Comparison of ENCODE assay signal across 8 mouse cellular contexts in the genomic region with DNA sequence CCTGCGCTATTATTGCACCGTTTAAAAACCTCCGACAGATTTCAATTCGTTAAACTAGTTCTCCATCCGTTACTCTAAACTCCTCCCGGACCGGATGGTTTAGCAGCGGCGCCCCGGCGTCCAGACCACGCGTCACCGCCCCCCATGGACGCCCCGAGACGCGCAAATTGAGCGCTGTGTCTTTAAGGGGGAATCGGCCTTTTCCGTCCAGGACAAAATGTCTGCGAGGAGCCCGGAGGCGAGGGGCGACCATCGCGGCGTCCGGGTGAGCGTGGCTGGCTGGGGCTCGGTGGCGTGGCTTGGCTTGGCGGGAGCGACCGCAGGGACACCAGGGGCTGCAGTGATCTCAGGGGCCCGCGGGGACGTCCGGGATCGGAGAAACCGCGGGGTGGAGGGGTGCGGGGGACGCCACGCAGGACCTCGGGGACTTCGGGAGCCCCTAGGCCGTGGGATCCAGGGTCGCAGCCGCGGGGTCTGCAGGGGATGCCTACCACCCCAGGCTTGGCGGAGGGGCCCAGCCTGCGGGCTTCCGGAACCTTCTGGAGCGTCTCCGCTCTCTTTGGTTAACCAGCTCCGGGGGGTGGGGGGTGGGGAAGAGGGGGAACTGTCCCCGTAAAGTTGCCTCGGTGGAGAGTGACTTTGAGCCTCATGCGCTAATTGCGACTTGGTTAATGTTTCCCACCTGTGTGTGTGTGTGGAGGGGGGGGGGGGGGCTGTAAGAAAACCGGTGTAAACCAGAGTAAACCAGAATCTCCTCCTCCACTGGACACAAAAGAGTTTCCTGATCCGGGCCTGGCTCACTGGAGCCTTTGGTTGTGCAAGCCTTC. TPM values are rescaled to one million over a fixed set of nuclear protein-coding genes. Genes with fewer than 3 reads are reported as not detected.
DNase-seq lines count a peak whose midpoint lies in the region; ATAC-seq and TF ChIP-seq lines count a peak whose summit lies in the region.

No protein-coding gene starts in this region.

- peak overlapping the region; percentile 95 for H3K4me2 ChIP-seq in hindbrain, postnatal 0 days (ENCODE audit: low read depth, low read length)

- peak overlapping the region; percentile 100 for H3K9ac ChIP-seq in hindbrain, postnatal 0 days (replicated peaks; ENCODE audit: low read length)

- intact Hi-C loops in left cerebral cortex, postnatal 36 days (cut with DNase I) = loop anchor here (5.0 kb wide), 1 partner anchor 103 kb away; no protein-coding TSS in a partner anchor

- peak overlapping the region; percentile 98 for H3K4me3 ChIP-seq in hindbrain, postnatal 0 days (ENCODE audit: low read length)

- peak overlapping the region; percentile 99 for H3K27ac ChIP-seq in hindbrain, postnatal 0 days

- WGBS in hindbrain, postnatal 0 days = under 1% methylated on average over 63 of the region's 63 CpGs

- no peaks in the 10 kb centered on the region for H3K9me3 ChIP-seq in hindbrain, postnatal 0 days (ENCODE audit: low read length)

- H3K27me3 ChIP-seq in hindbrain, postnatal 0 days (ENCODE audit: insufficient read depth, low read length) = no peaks in the 10 kb centered on the region

- DNase-seq in R1 (ENCODE audit: low read depth, low spot score) (peak; percentile 87), MN1 (ENCODE audit: low spot score) (no peak)
- DNase-seq in cerebellum, postnatal 10 days = peak; percentile 91
- peak; percentile 71 for DNase-seq in gastrocnemius, postnatal 10 days
- DNase-seq in hindbrain, postnatal 0 days (ENCODE audit: low spot score) = peak; percentile 91
- peak; percentile 79 to 80 for DNase-seq in left cerebral cortex, postnatal 36 days (ENCODE audit: low spot score in 2 of 2)
- DNase-seq in mesoderm, embryonic 11.5 days (ENCODE audit: low read depth, low spot score) = peak; percentile 85
- DNase-seq in skeletal muscle tissue, adult 2 months (ENCODE audit: low read depth, low spot score) = peak; percentile 18

- H3K36me3 ChIP-seq in hindbrain, postnatal 0 days (ENCODE audit: insufficient read depth, low read length) = no peaks in the 10 kb centered on the region

- no peak for TF ChIP-seq CTCF in hindbrain, postnatal 0 days (IDR thresholded peaks at IDR 0.05; ENCODE audit: low read depth)

- ATAC-seq in hindbrain, postnatal 0 days = peak; percentile 81

- peaks cover 14% of the 10 kb centered on the region; the same call in 1 of the 2 replicates for H3K4me1 ChIP-seq in hindbrain, postnatal 0 days (ENCODE audit: insufficient read depth, low read length)

RNA-seq across cellular contexts. Expression of a gene that starts 1.9 kb away (rescaled TPM):
- 10 to 100 TPM; 15.1 to 15.6 TPM for total RNA-seq in gastrocnemius, postnatal 10 days (2021)
- 20.5 and 24.1 TPM in 2 replicates for total RNA-seq in hindbrain, postnatal 0 days (2014; rRNA removed)
- polyA plus RNA-seq in hindbrain, postnatal 0 days (2015; fragmentation: Nextera tagmentation; extraction: Ambion mirVana) = 34.3 and 38.2 TPM in 2 replicates
- total RNA-seq in left cerebral cortex, postnatal 36 days (2021) = 10 to 100 TPM; 14.0 to 19.2 TPM

RNA-seq across cellular contexts. Expression of a gene that starts 49.9 kb away (rescaled TPM):
- total RNA-seq in gastrocnemius, postnatal 10 days (2021) = 10 to 100 TPM; 17.2 to 18.0 TPM
- total RNA-seq in hindbrain, postnatal 0 days (2014; rRNA removed) = 23.7 and 28.4 TPM in 2 replicates
- 29.1 and 30.4 TPM in 2 replicates for polyA plus RNA-seq in hindbrain, postnatal 0 days (2015; fragmentation: Nextera tagmentation; extraction: Ambion mirVana)
- total RNA-seq in left cerebral cortex, postnatal 36 days (2021) = 10 to 100 TPM; 50.1 to 51.2 TPM
